Mouse (Mus musculus): Measurements from ENCODE around the gene Bsn. TPM values are rescaled to one million over a fixed set of nuclear protein-coding genes. Genes with fewer than 3 reads are reported as not detected.

The Bsn gene
- polyA plus RNA-seq, 1 experiment: 70.0 TPM

DNA sequence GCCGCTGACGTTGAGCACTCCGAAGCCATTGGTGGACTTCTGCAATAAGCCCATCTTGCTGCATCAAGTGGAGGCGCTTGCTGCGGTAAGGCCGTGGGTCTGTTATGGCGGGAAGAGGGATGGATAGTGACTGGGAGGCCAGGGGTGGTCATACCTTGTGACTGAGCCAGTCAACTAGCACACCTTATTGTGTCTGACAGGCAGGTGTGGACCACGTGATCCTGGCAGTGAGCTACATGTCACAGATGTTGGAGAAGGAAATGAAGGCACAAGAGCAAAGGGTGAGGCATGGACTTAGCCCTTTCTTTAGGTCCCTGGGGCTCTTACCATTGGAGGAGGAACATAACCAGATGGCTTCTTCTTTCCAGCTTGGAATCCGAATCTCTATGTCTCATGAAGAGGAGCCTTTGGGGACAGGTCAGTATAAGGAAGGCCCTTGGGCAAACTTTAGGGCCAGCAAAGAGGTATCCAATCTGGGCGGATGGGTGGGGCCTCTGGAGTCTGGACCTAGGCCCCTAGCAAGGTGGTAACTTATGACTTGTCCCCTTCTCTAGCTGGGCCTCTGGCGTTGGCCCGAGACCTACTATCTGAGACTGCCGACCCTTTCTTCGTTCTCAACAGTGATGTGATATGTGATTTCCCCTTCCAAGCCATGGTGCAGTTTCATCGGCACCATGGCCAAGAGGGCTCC is 140.5 kb downstream of the Bsn start:
- no peak for TF ChIP-seq CTCF (IDR thresholded peaks at IDR 0.05; ENCODE audit: borderline replicate concordance, insufficient read depth, low read depth, low read length)
- TF ChIP-seq POLR2A (IDR thresholded peaks at IDR 0.05; ENCODE audit: borderline replicate concordance, insufficient read depth, low read length): 0 out of 2 replicates have a peak, but pooled peaks have one; percentile 10
- peak; percentile 29 to 38 for DNase-seq
- Histone ChIP-seq H3K4me3 (replicated peaks; ENCODE audit: insufficient read depth, low read depth, low read length) (peak overlapping the region; percentile 98), H3K27me3 (ENCODE audit: control insufficient read depth, insufficient read depth, low read length) (no peaks in the 10 kb centered on the region), H3K27ac (ENCODE audit: insufficient read depth, low read length) (peak overlapping the region; percentile 63; the same call in 1 of the 2 replicates), H3K4me1 (ENCODE audit: control insufficient read depth, insufficient read depth, low read length) (peaks cover 7% of the 10 kb centered on the region; the same call in 1 of the 2 replicates)
- WGBS: 37% methylated on average over 15 of the region's 15 CpGs

DNA sequence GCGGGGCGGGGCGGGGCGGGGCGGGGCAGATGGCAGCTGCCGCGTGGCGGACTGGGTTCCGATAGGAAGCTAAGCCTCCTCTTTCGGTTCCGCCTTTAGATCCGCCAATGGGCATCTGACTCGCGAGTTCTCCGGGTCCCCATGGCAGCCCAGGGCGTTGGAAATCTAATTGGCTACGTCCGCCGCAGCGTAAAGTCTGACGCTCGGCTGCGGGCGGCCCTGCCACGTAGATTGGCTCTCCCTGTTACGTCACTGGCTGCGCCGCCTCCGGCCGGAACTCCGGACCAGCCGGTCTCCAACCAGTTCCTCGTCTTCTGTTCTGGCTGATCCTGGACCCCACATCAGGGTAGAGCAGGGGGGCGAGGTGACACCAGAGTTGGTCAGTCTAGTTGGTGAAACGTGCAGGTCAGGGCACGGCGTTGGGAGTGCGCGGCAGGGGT is 141.1 kb downstream of the Bsn start, which contains the start of gene Gmppb:
Gene Gmppb (plus strand): TSS at position 227 of the 440 bp plus-strand sequence.
- under 1% methylated on average over 39 of the region's 39 CpGs for WGBS
- peak; percentile 94 to 97 for DNase-seq
- H3K4me3 ChIP-seq (replicated peaks; ENCODE audit: insufficient read depth, low read depth, low read length): peak within 1 kb of the TSS; percentile 98
- TF ChIP-seq POLR2A (IDR thresholded peaks at IDR 0.05; ENCODE audit: borderline replicate concordance, insufficient read depth, low read length) (peak; percentile 70; the same call in 1 of the 2 replicates), CTCF (IDR thresholded peaks at IDR 0.05; ENCODE audit: borderline replicate concordance, insufficient read depth, low read depth, low read length) (no peak)
- no peaks in the 10 kb centered on the region for H3K27me3 ChIP-seq (ENCODE audit: control insufficient read depth, insufficient read depth, low read length)
- H3K4me1 ChIP-seq (ENCODE audit: control insufficient read depth, insufficient read depth, low read length): peaks cover 7% of the 10 kb centered on the region; the same call in 1 of the 2 replicates
- H3K27ac ChIP-seq (ENCODE audit: insufficient read depth, low read length): peak within 1 kb of the TSS; percentile 63; the same call in 1 of the 2 replicates

DNA sequence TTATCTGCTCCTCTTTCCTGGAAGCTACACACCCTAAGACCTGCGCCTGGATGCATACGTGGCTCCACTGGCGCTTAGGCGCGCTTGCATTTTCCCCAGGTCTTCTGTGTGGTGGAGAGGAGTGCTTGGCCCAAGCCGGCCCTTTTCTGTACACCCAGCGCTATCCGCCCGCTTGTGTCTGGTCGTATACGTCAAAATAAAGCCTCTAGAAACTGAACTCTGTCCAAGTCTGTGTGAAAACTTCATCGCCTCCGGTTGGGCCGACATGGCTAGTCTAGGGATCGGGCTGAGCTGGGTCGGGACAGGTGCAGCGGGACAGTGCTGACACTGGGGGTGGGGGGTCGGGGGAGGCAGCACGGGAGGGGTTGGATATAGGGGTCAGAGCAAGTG is 141.6 kb downstream of the Bsn start:
- Histone ChIP-seq H3K27me3 (ENCODE audit: control insufficient read depth, insufficient read depth, low read length) (no peaks in the 10 kb centered on the region), H3K4me3 (replicated peaks; ENCODE audit: insufficient read depth, low read depth, low read length) (peak overlapping the region; percentile 98), H3K27ac (ENCODE audit: insufficient read depth, low read length) (no peak overlapping the region), H3K4me1 (ENCODE audit: control insufficient read depth, insufficient read depth, low read length) (peaks cover 5% of the 10 kb centered on the region; the same call in 1 of the 2 replicates)
- DNase-seq: no peak
- TF ChIP-seq POLR2A (IDR thresholded peaks at IDR 0.05; ENCODE audit: borderline replicate concordance, insufficient read depth, low read length) (no peak), CTCF (IDR thresholded peaks at IDR 0.05; ENCODE audit: borderline replicate concordance, insufficient read depth, low read depth, low read length) (no peak)
- WGBS: 2% methylated on average over 19 of the region's 19 CpGs

DNA sequence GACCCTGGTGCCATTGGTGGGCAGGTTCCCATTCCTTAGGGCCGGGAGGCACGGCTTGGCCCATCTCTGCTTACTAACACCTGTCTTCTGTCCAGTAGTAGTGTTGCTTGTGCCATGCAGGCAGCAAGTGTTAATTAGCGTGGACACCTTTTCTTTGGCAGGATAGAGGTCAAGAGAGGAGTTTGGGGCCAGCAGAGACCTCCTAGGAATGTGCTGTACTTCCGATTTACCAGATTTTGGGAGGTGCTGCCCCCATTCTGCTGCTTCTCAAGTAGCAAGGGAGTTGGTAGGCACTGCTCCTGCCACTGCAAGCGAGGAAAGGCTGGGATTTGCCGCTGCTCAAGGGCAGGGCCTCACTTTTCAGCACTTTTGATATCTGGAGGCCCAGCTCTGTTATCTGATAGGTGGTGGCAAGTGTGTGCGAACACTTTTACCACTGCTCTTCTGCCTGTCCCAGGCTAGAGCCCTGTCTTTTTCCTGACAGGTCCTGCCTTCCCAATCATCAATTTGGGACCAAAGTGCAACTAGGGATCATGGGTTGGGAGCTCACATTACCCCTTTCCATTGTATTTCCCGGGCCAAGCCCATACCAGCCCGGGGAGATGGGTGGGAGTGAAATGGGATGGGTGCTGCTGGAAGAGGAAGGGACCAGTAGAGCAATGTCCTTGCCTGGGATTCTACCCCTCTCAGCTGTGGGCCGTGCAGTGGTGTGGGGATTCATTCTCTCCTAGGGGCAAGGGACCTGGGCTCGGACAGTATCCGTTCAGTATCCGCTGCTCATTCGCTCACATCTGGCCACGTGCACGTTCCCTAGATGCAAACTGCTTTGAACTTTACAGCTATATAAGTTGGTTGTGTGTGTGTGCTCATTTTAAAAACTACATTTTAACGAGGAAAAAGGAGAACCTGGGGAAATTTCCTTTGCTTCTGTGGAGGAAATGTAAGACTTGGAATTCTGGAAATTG is 142.3 kb downstream of the Bsn start:
- peak; percentile 19 to 23 for DNase-seq
- no peaks in the 10 kb centered on the region; the same call in 1 of the 2 replicates for H3K4me1 ChIP-seq (ENCODE audit: control insufficient read depth, insufficient read depth, low read length)
- no peak overlapping the region for H3K27ac ChIP-seq (ENCODE audit: insufficient read depth, low read length)
- TF ChIP-seq CTCF (IDR thresholded peaks at IDR 0.05; ENCODE audit: borderline replicate concordance, insufficient read depth, low read depth, low read length) (no peak), POLR2A (IDR thresholded peaks at IDR 0.05; ENCODE audit: borderline replicate concordance, insufficient read depth, low read length) (no peak)
- H3K4me3 ChIP-seq (replicated peaks; ENCODE audit: insufficient read depth, low read depth, low read length): no peak overlapping the region
- no peaks in the 10 kb centered on the region for H3K27me3 ChIP-seq (ENCODE audit: control insufficient read depth, insufficient read depth, low read length)
- WGBS: 45% methylated on average over 17 of the region's 17 CpGs

DNA sequence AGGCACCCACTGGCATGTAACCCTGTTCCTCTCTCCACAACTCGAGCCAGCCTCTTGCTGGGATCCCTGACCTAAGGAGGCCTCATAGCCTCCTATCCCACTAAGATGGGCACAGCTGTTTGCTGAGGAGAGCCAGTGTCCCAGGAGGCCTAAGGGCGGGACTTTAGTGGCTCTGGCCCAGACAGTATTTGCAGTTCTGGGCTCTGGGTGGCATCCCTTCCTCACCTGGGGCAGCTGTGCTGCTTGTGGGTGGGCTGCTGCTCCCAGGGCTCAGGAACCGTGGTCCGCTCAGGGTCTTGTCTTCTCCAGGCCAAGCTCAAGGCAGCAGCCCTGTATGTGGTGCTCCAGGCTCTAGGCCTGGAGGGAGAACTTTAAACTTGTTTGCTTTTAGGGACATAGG is 143.6 kb downstream of the Bsn start:
- H3K4me1 ChIP-seq (ENCODE audit: control insufficient read depth, insufficient read depth, low read length): no peaks in the 10 kb centered on the region; the same call in 1 of the 2 replicates
- TF ChIP-seq POLR2A (IDR thresholded peaks at IDR 0.05; ENCODE audit: borderline replicate concordance, insufficient read depth, low read length) (no peak), CTCF (IDR thresholded peaks at IDR 0.05; ENCODE audit: borderline replicate concordance, insufficient read depth, low read depth, low read length) (no peak)

More for the DNA sequence above, 143.6 kb downstream of the Bsn start:
- WGBS: 70% methylated on average over 4 of the region's 4 CpGs
- Histone ChIP-seq H3K27me3 (ENCODE audit: control insufficient read depth, insufficient read depth, low read length) (no peaks in the 10 kb centered on the region), H3K27ac (ENCODE audit: insufficient read depth, low read length) (no peak overlapping the region), H3K4me3 (replicated peaks; ENCODE audit: insufficient read depth, low read depth, low read length) (no peak overlapping the region)
- DNase-seq: peak in 1 of 2 experiments; percentile 18

Other genes with a start within 250 kb of the Bsn start
- 1.5 and 2.2 TPM in 2 replicates for gene Traip, start 240.2 kb downstream of the Bsn start, polyA plus RNA-seq (2012; rRNA removed)
- 8.0 and 10.0 TPM in 2 replicates for gene Uba7, start 214.9 kb downstream of the Bsn start, polyA plus RNA-seq (2012; rRNA removed)
- 0.20 and 0.38 TPM in 2 replicates for gene Gm20661, start 207.3 kb downstream of the Bsn start, polyA plus RNA-seq (2012; rRNA removed)
- gene Inka1, start 204.5 kb downstream of the Bsn start, polyA plus RNA-seq (2012; rRNA removed): 4.1 and 5.7 TPM in 2 replicates
- 2.2 and 4.1 TPM in 2 replicates for gene Cdhr4, start 197.9 kb downstream of the Bsn start, polyA plus RNA-seq (2012; rRNA removed)
- gene Gm20662, start 194.0 kb downstream of the Bsn start, polyA plus RNA-seq (2012; rRNA removed): 6.3 and 6.9 TPM in 2 replicates
- 191 and 245 TPM in 2 replicates for gene Ip6k1, start 187.9 kb downstream of the Bsn start, polyA plus RNA-seq (2012; rRNA removed)
- gene Gmppb, start 141.1 kb downstream of the Bsn start, polyA plus RNA-seq (2012; rRNA removed): 16.5 and 28.7 TPM in 2 replicates
- gene Amigo3, start 137.2 kb downstream of the Bsn start, polyA plus RNA-seq (2012; rRNA removed): 2.7 TPM in 2 replicates
- 0.13 TPM in 1 of 2 replicates, not detected in the other for gene Mst1, start 109.9 kb downstream of the Bsn start, polyA plus RNA-seq (2012; rRNA removed)
- 184 and 213 TPM in 2 replicates for gene Rnf123, start 107.0 kb downstream of the Bsn start, polyA plus RNA-seq (2012; rRNA removed)
- gene Apeh, start 95.8 kb downstream of the Bsn start, polyA plus RNA-seq (2012; rRNA removed): 69.6 and 83.5 TPM in 2 replicates
- gene Dag1, start 73.6 kb upstream of the Bsn start, polyA plus RNA-seq (2012; rRNA removed): 33.8 and 38.6 TPM in 2 replicates
- gene Nicn1, start 100.0 kb upstream of the Bsn start, polyA plus RNA-seq (2012; rRNA removed): 94.1 and 97.5 TPM in 2 replicates
- gene Amt, start 106.5 kb upstream of the Bsn start, polyA plus RNA-seq (2012; rRNA removed): 63.2 and 64.2 TPM in 2 replicates
- gene Rhoa, start 115.7 kb upstream of the Bsn start, polyA plus RNA-seq (2012; rRNA removed): 198 and 201 TPM in 2 replicates
- gene Tcta, start 115.8 kb upstream of the Bsn start, polyA plus RNA-seq (2012; rRNA removed): 55.2 and 58.9 TPM in 2 replicates
- gene Gpx1, start 148.5 kb upstream of the Bsn start, polyA plus RNA-seq (2012; rRNA removed): 247 and 249 TPM in 2 replicates
- 97.5 and 104 TPM in 2 replicates for gene Usp4, start 157.5 kb upstream of the Bsn start, polyA plus RNA-seq (2012; rRNA removed)
- 1.3 and 1.7 TPM in 2 replicates for gene 1700102P08Rik, start 202.4 kb upstream of the Bsn start, polyA plus RNA-seq (2012; rRNA removed)
- gene Ccdc36, start 238.1 kb upstream of the Bsn start, polyA plus RNA-seq (2012; rRNA removed): 0.13 and 0.17 TPM in 2 replicates
- gene BC048562, start 246.1 kb upstream of the Bsn start, polyA plus RNA-seq (2012; rRNA removed): not detected in 2 replicates